Mouse (Mus musculus) lung, adult 2 months (tissue): ENCODE data around the gene Malrd1. TPM values are rescaled to one million over a fixed set of nuclear protein-coding genes. Genes with fewer than 3 reads are reported as not detected.

ENCODE experiments used
- DNase-seq: peaks from one replicate; pipeline ENCODE4 v3.0.0; 2022
- H3K4me1 ChIP-seq: fragments of 200-500 bp; 2 replicates; pipeline ENCODE4 v1.6.1; 2011; ENCODE audit warnings: low read length; ENCODE audit not compliant: control insufficient read depth, insufficient read depth
- H3K4me3 ChIP-seq: fragments of 200-500 bp; replicated peaks from 2 replicates; pipeline ENCODE3; 2011; ENCODE audit warnings: low read depth, mild to moderate bottlenecking, control low read depth, low read length; ENCODE audit errors: extremely low read depth
- CTCF ChIP-seq: fragments of 200-500 bp; IDR thresholded peaks from 2 replicates; pipeline ENCODE4 v1.5.1; 2011; ENCODE audit warnings: mild to moderate bottlenecking, low read length, control low read depth; ENCODE audit not compliant: insufficient read depth
- POLR2A ChIP-seq: fragments of 200-500 bp; IDR thresholded peaks from 2 replicates; pipeline ENCODE4 v1.6.1; 2011; ENCODE audit warnings: low read depth, mild to moderate bottlenecking, control low read depth, low read length, borderline replicate concordance; ENCODE audit errors: extremely low read depth
- WGBS: fragments of 180-500 bp; shearing (Covaris S2); methylation state at CpG from one replicate; pipeline ENCODE4 v1.1.7; 2018; 5-methylcytosine and 5-hydroxymethylcytosine counted together
- polyA plus RNA-seq: library from polyadenylated mRNA; depleted of rRNA; stranded (reverse); fragments of >200 nt; gene quantifications from 2 replicates; pipeline ENCODE4 v1.2.3, GENCODE M21; 2012

The Malrd1 gene
- polyA plus RNA-seq, 1 experiment = not detected

DNA sequence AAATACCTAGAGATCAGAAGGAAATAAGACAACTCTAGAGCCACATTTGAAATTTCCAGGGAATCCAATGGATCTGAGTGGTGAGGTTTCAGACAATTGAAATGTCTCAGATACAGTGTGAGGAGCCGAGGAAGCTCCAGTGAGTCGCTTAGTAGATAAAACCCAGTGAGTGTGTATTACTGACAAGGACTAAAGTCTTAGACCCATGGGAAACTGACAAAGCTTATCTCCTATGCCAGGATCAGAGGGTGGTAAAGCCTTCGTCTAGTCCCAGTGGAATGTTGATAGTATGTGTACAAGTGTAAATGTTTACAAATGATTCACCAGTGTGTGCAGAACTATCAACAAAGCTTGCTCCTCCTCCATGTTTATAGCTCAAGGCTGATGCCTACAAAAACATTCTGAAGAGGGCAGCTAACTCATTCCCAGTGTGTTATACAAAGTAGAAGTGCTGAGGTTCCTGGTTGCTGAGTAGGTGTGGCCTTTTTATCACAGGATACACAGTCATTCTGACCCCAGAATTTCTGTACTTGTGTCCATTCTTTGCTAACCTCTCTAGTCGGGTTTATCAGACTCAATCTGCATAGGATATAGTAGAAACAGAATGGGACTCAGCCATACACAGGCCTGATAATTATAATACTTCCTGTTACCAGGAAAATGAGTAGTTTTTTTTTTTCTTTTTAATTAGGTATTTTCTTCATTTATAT, 218.9 kb downstream of the Malrd1 start:
- TF ChIP-seq CTCF (no peak), POLR2A (no peak)
- 37% methylated on average over 4 of the region's 4 CpGs for WGBS
- Histone ChIP-seq H3K4me3 (no peak overlapping the region), H3K4me1 (no peaks in the 10 kb centered on the region)
- no peak for DNase-seq

DNA sequence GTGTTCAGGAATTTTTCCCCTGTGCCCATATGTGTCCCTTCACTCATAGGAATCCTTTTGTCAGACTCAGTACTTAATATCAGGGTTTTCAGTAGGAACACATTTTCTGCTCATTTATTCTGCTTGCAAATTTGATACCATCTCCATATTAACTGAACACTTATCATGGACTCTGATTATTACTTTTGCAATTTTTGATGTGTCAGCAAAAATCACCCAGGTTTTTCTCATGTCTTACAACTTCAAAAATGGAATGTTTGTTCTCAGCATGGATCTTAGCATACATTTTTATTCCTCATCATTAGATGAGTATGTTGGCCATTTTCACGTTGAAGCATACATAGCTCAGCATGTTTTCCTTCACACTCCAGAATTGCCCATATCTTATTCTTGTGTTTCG, 258.5 kb downstream of the Malrd1 start:
- no peak for TF ChIP-seq CTCF
- no peak for TF ChIP-seq POLR2A
- H3K4me1 ChIP-seq = no peaks in the 10 kb centered on the region
- no peak for DNase-seq
- WGBS = 73% methylated on average over 2 of the region's 2 CpGs
- H3K4me3 ChIP-seq = no peak overlapping the region

DNA sequence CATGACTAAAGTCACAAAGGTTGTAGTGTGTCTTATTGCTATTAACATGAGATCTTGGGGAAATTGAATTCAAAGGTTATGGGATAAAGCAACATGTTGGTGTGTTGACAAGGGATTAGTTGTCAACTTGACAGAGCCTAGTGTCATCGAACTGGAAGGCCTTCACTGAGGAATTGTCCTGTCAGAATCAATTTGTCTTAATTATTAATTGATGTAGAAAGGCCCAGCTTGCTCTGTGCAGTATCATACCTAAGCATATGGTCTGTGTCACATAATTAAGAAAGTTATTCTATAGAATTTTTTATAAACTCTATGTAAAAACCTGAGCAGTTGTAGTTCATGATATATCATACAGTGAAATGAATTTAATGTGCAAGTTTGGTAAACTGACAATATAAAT, 289.4 kb downstream of the Malrd1 start:
- 42% methylated on average over 1 of the region's 1 CpGs for WGBS
- no peak overlapping the region for H3K4me3 ChIP-seq
- TF ChIP-seq POLR2A (no peak), CTCF (no peak)
- H3K4me1 ChIP-seq = no peaks in the 10 kb centered on the region
- DNase-seq = no peak

DNA sequence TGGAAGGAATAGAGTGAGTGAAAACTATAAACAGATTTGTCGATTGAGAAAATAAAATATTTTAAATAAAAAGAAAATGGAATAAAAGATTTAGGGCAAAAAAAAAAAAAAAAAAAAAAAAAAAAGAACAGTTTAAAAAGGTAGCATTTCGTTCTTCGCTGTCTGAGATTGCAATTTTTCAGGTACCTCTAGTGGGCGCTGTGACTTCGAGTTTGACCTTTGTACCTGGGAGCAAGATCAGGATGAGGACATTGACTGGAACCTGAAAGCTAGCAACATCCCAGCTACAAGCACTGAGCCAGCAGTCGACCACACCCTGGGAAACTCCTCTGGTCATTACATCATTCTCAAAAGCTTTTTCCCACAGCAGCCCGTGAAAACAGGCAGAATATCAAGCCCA, 343.1 kb downstream of the Malrd1 start:
- no peak for DNase-seq
- H3K4me3 ChIP-seq = no peak overlapping the region
- WGBS = 33% methylated on average over 7 of the region's 7 CpGs
- TF ChIP-seq POLR2A (no peak), CTCF (no peak)
- no peaks in the 10 kb centered on the region for H3K4me1 ChIP-seq

DNA sequence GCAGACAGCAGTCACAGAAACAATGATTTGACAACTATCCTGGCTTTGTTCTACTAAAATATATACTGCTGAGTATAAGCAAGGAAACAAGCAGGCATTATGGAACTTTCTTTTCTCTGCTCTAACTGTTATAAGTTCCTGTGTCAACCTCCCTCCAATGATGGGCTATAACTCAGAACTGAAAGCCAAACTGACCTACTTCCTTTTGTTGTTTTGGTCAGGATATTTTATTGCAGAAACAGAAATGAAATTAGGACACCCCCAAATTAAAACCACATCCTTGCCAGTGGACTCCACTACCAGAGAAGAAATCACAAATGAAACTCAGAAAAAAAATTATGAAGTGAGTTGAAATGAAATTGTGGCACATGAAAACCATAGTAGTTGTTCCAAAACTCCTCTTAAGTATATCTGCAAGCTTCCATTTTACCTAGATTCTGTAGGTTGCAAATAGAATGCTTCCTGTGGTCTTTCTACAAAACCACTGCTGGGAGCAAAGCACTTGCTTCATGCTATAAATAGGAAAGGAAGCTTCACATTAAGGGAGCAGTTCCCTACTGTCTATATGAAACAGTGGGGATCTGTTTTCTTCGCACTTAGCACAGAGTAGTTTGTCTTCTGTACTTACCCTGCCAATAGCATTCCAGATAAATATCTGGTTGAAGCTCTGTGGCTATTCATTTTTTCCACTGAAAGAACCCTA, 367.3 kb downstream of the Malrd1 start:
- H3K4me3 ChIP-seq = no peak overlapping the region
- H3K4me1 ChIP-seq = no peaks in the 10 kb centered on the region
- WGBS = 61% methylated on average over 1 of the region's 1 CpGs
- TF ChIP-seq CTCF (no peak), POLR2A (no peak)
- no peak for DNase-seq

DNA sequence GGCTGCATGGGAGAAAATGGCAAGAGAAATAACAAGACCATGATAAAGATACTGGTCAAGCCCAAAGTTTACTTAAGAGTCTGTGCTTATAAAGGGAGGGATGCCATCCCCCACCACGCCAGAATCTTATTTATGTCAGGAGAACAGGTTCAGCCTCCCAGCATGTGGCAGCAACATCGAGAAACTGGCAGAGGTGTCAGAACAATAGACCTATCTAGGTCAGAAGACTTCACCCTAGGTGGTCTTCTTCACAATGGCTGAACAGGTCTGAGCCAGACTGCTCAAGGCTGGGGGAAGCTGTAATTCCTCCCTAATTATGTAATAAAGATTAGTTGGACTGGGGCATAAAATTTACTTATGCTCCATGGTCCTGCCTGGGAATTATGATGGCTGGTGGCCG, 399.2 kb downstream of the Malrd1 start:
- Histone ChIP-seq H3K4me3 (no peak overlapping the region), H3K4me1 (no peaks in the 10 kb centered on the region)
- no peak for DNase-seq
- WGBS = 42% methylated on average over 3 of the region's 3 CpGs
- no peak for TF ChIP-seq POLR2A

DNA sequence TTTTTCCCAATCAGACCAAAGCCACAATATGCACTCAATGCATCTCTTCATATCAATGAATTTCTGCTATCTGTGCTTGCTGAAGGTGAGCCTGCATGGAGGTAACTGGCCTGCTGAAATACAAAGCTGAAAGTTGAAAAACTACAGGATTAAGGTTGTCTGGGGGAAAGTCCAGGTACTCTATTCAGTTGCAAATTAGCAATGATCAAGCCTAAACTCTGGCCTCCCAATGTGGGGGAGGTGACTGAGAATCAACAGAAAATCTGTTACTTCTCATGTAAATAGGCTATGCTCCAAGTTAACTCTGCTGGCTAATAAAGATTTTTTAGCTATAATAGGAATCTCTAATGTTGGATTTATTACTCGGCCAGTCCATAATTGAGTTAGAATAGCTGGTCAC, 399.8 kb downstream of the Malrd1 start:
- no peaks in the 10 kb centered on the region for H3K4me1 ChIP-seq
- DNase-seq = no peak
- WGBS = 75% methylated on average over 1 of the region's 1 CpGs
- H3K4me3 ChIP-seq = no peak overlapping the region
- TF ChIP-seq CTCF (no peak), POLR2A (no peak)

DNA sequence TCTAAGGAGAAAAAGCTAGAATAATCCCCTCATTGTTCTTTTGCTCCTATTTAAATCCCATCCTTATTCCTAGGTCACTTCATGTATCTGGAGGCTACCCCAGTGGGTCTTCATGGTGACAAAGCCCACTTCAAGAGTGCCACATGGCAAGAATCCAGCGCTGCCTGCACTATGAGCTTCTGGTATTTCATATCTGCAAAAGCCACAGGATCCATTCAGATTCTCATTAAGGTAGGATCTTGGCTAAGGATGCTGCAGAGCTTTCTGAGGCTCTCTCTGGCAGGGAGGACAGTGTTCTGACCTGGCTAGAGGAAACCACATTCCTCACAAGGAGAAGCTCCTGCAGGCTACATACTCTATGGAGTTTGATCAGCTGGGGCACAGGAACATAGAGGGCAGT, 405.2 kb downstream of the Malrd1 start:
- no peak overlapping the region for H3K4me3 ChIP-seq
- no peak for DNase-seq
- whole genome bisulfite sequencing = 83% methylated on average over 1 of the region's 1 CpGs
- TF ChIP-seq CTCF (no peak), POLR2A (no peak)
- no peaks in the 10 kb centered on the region for H3K4me1 ChIP-seq

DNA sequence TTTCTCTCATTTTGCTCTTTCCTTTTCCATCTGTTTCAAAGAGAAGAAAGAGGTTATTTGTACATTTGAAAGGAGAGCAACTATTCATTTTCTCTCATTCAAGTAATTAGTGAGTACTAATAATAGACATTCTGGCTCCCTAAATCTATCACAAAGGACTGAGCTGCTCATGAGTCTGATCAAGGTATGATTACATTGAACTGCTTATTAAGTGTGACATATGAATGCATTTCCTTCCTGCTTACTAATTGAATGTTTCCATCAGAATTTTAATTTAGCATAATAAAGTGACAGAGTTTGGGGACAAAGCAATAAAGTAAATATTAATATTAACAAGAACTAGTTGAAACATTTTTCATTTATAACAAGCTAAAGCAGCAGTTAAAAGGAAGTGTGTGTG, 405.6 kb downstream of the Malrd1 start:
- no peak overlapping the region for H3K4me3 ChIP-seq
- no peaks in the 10 kb centered on the region for H3K4me1 ChIP-seq
- no peak for DNase-seq
- no peak for TF ChIP-seq CTCF
- TF ChIP-seq POLR2A = no peak

DNA sequence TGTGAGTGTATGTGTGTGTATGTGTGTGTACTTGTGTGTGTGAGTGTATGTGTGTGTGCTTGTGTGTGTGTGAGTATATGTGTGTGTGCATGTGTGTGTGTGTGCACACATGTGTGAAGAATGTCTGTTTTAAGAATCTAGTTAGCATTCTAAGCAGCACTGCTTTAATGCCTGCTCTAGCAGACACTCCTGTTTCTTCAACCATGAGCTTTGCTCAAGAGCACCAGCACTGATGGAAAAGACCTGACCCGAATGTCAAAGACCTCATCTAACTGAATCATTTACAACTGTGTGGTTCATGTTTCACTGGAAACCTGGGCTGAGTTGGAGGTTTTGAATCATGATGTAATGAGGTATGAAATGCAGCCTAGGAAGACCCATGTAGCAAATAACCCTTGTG, 406.1 kb downstream of the Malrd1 start:
- 57% methylated on average over 1 of the region's 1 CpGs for WGBS
- DNase-seq = no peak

More for the DNA sequence above, 406.1 kb downstream of the Malrd1 start:
- Histone ChIP-seq H3K4me3 (no peak overlapping the region), H3K4me1 (no peaks in the 10 kb centered on the region)
- no peak for TF ChIP-seq POLR2A
